Mouse (Mus musculus) limb, embryonic 12.5 days (tissue): Measurements from ENCODE around the gene Srcap. TPM values are rescaled to one million over a fixed set of nuclear protein-coding genes. Genes with fewer than 3 reads are reported as not detected.

Experiments
- ATAC-seq: fragments of 200-750 bp; cut with Nextera tagmentation; 2 replicates; pipeline ENCODE4 v1.8.0; 2017; ENCODE audit warnings: low read depth, moderate TSS enrichment; ENCODE audit not compliant: insufficient number of reproducible peaks, insufficient read depth, low FRiP score, low TSS enrichment
- H3K27ac ChIP-seq: fragments of 300-500 bp; sonication (generic); 2 replicates; pipeline ENCODE4 v1.5.1; 2016; ENCODE audit warnings: mild to moderate bottlenecking, moderate library complexity
- H3K27me3 ChIP-seq: fragments of 300-500 bp; sonication (generic); 2 replicates; pipeline ENCODE4 v1.6.1; 2016; ENCODE audit warnings: mild to moderate bottlenecking, moderate library complexity
- H3K36me3 ChIP-seq: fragments of 300-500 bp; sonication (generic); 2 replicates; pipeline ENCODE4 v1.6.1; 2016; ENCODE audit warnings: mild to moderate bottlenecking, moderate library complexity
- H3K4me1 ChIP-seq: fragments of 300-500 bp; sonication (generic); replicated peaks from 2 replicates; pipeline ENCODE4 v1.6.1; 2016
- H3K4me2 ChIP-seq: fragments of 300-500 bp; sonication (generic); 2 replicates; pipeline ENCODE4 v1.6.1; 2016; ENCODE audit warnings: mild to moderate bottlenecking, moderate library complexity
- H3K4me3 ChIP-seq: fragments of 300-500 bp; sonication (generic); replicated peaks from 2 replicates; pipeline ENCODE4 v1.5.1; 2016; ENCODE audit warnings: mild to moderate bottlenecking
- H3K9ac ChIP-seq: fragments of 300-500 bp; sonication (generic); replicated peaks from 2 replicates; pipeline ENCODE4 v1.6.1; 2016; ENCODE audit warnings: mild to moderate bottlenecking, moderate library complexity
- H3K9me3 ChIP-seq: fragments of 300-500 bp; sonication (generic); 2 replicates; pipeline ENCODE4 v1.6.1; 2016; ENCODE audit warnings: mild to moderate bottlenecking, moderate library complexity
- WGBS: fragments of 180-500 bp; shearing (Covaris S2); methylation state at CpG from one replicate; pipeline ENCODE4 v1.1.7; 2016; 5-methylcytosine and 5-hydroxymethylcytosine counted together
- polyA plus RNA-seq: library from polyadenylated mRNA; unstranded; fragments of >200 nt; fragmentation: Nextera tagmentation; extraction: Ambion mirVana; gene quantifications from 2 replicates; pipeline ENCODE4 v1.2.1, GENCODE M21; 2016

The Srcap gene
- polyA plus RNA-seq, 1 experiment from 2014 or later, result 79.4 TPM

GRCm38 (mm10) chr7:127585031-127585430, 73.2 kb downstream of the Srcap start:
- 87% methylated on average over 7 of the region's 7 CpGs for whole genome bisulfite sequencing
- peaks cover 18% of the 10 kb centered on the region for H3K4me1 ChIP-seq
- H3K27me3 ChIP-seq, result no peaks in the 10 kb centered on the region
- no peak overlapping the region for H3K4me2 ChIP-seq
- no peak overlapping the region for H3K9ac ChIP-seq
- no peak overlapping the region for H3K27ac ChIP-seq
- ATAC-seq, result no peak
- H3K36me3 ChIP-seq, result peaks cover 56% of the 10 kb centered on the region
- no peak overlapping the region for H3K4me3 ChIP-seq
- no peaks in the 10 kb centered on the region for H3K9me3 ChIP-seq

GRCm38 (mm10) chr7:127586149-127586548, 74.4 kb downstream of the Srcap start:
- ATAC-seq, result no peak
- H3K4me1 ChIP-seq, result peaks cover 18% of the 10 kb centered on the region
- no peaks in the 10 kb centered on the region for H3K9me3 ChIP-seq
- H3K9ac ChIP-seq, result no peak overlapping the region
- WGBS, result 92% methylated on average over 6 of the region's 6 CpGs
- no peak overlapping the region for H3K4me3 ChIP-seq
- H3K27ac ChIP-seq, result no peak overlapping the region
- H3K36me3 ChIP-seq, result peaks cover 55% of the 10 kb centered on the region
- H3K27me3 ChIP-seq, result no peaks in the 10 kb centered on the region
- no peak overlapping the region for H3K4me2 ChIP-seq

- H3K27ac ChIP-seq, result no peak overlapping the region
- H3K36me3 ChIP-seq, result peaks cover 55% of the 10 kb centered on the region
- no peaks in the 10 kb centered on the region for H3K9me3 ChIP-seq
- H3K4me1 ChIP-seq, result peaks cover 18% of the 10 kb centered on the region
- H3K27me3 ChIP-seq, result no peaks in the 10 kb centered on the region
- peak overlapping the region; percentile 90 for H3K4me2 ChIP-seq
- peak overlapping the region; percentile 84 for H3K4me3 ChIP-seq
- no peak for ATAC-seq
- 61% methylated on average over 5 of the region's 5 CpGs for WGBS
- peak overlapping the region; percentile 53 for H3K9ac ChIP-seq
Observed at GRCm38 (mm10) chr7:127587196-127587595, 75.4 kb downstream of the Srcap start.

- H3K27me3 ChIP-seq, result no peaks in the 10 kb centered on the region
- H3K36me3 ChIP-seq, result peaks cover 54% of the 10 kb centered on the region
- peak within 1 kb of the TSS; percentile 84 for H3K4me3 ChIP-seq
- H3K9me3 ChIP-seq, result no peaks in the 10 kb centered on the region
- H3K9ac ChIP-seq, result peak within 1 kb of the TSS; percentile 78
- ATAC-seq, result peak; percentile 97
- H3K27ac ChIP-seq, result peak within 1 kb of the TSS; percentile 83
- H3K4me1 ChIP-seq, result peaks cover 18% of the 10 kb centered on the region
- H3K4me2 ChIP-seq, result peak within 1 kb of the TSS; percentile 90
- under 1% methylated on average over 50 of the region's 50 CpGs for WGBS
Observed at GRCm38 (mm10) chr7:127588011-127588871, 76.5 kb downstream of the Srcap start, which contains the start of the genes Ccdc189 and Rnf40. TSS of gene Ccdc189 (minus strand) at chr7:127588595. TSS of gene Rnf40 (plus strand) at chr7:127588767.

- Histone ChIP-seq H3K27ac (peak overlapping the region; percentile 53; the same call in 1 of the 2 replicates), H3K4me3 (peak overlapping the region; percentile 84), H3K9me3 (no peaks in the 10 kb centered on the region), H3K4me1 (peaks cover 18% of the 10 kb centered on the region), H3K4me2 (peak overlapping the region; percentile 90), H3K27me3 (no peaks in the 10 kb centered on the region), H3K36me3 (peaks cover 54% of the 10 kb centered on the region), H3K9ac (peak overlapping the region; percentile 78)
- 5% methylated on average over 29 of the region's 29 CpGs for WGBS
- ATAC-seq, result no peak
Observed at GRCm38 (mm10) chr7:127588901-127589300, 77.1 kb downstream of the Srcap start.

GRCm38 (mm10) chr7:127589637-127590036, 77.9 kb downstream of the Srcap start:
- Histone ChIP-seq H3K9me3 (no peaks in the 10 kb centered on the region), H3K4me3 (peak overlapping the region; percentile 84), H3K27me3 (no peaks in the 10 kb centered on the region), H3K27ac (no peak overlapping the region), H3K36me3 (peaks cover 54% of the 10 kb centered on the region), H3K4me1 (peaks cover 18% of the 10 kb centered on the region), H3K4me2 (peak overlapping the region; percentile 90), H3K9ac (no peak overlapping the region)
- WGBS, result 91% methylated on average over 9 of the region's 9 CpGs
- ATAC-seq, result no peak

GRCm38 (mm10) chr7:127591108-127591507, 79.3 kb downstream of the Srcap start:
- no peak for ATAC-seq
- Histone ChIP-seq H3K36me3 (peaks cover 64% of the 10 kb centered on the region), H3K4me3 (no peak overlapping the region), H3K9ac (no peak overlapping the region), H3K4me2 (no peak overlapping the region), H3K27me3 (no peaks in the 10 kb centered on the region), H3K9me3 (no peaks in the 10 kb centered on the region), H3K4me1 (peaks cover 18% of the 10 kb centered on the region), H3K27ac (no peak overlapping the region)
- WGBS, result 93% methylated on average over 10 of the region's 10 CpGs

- no peak for ATAC-seq
- H3K36me3 ChIP-seq, result peaks cover 79% of the 10 kb centered on the region
- peaks cover 9% of the 10 kb centered on the region for H3K4me1 ChIP-seq
- no peaks in the 10 kb centered on the region for H3K9me3 ChIP-seq
- H3K27me3 ChIP-seq, result no peaks in the 10 kb centered on the region
- no peak overlapping the region for H3K27ac ChIP-seq
- H3K4me3 ChIP-seq, result no peak overlapping the region
- WGBS, result 91% methylated on average over 14 of the region's 14 CpGs
- no peak overlapping the region for H3K9ac ChIP-seq
- no peak overlapping the region for H3K4me2 ChIP-seq
Observed at GRCm38 (mm10) chr7:127592575-127592974, 80.8 kb downstream of the Srcap start.

- Histone ChIP-seq H3K4me3 (no peak overlapping the region), H3K4me1 (no peaks in the 10 kb centered on the region), H3K9me3 (no peaks in the 10 kb centered on the region), H3K27ac (no peak overlapping the region), H3K27me3 (no peaks in the 10 kb centered on the region), H3K9ac (no peak overlapping the region), H3K4me2 (no peak overlapping the region), H3K36me3 (peaks cover 99% of the 10 kb centered on the region)
- WGBS, result 94% methylated on average over 17 of the region's 17 CpGs
- no peak for ATAC-seq
Observed at GRCm38 (mm10) chr7:127596747-127597146, 85.0 kb downstream of the Srcap start.

GRCm38 (mm10) chr7:127600612-127601011, 88.8 kb downstream of the Srcap start:
- WGBS, result 96% methylated on average over 7 of the region's 7 CpGs
- no peak for ATAC-seq
- Histone ChIP-seq H3K9ac (no peak overlapping the region), H3K4me1 (no peaks in the 10 kb centered on the region), H3K27me3 (no peaks in the 10 kb centered on the region), H3K4me2 (no peak overlapping the region), H3K27ac (no peak overlapping the region), H3K9me3 (no peaks in the 10 kb centered on the region), H3K4me3 (no peak overlapping the region), H3K36me3 (peaks cover 95% of the 10 kb centered on the region)

GRCm38 (mm10) chr7:127601735-127602134, 90.0 kb downstream of the Srcap start:
- H3K4me2 ChIP-seq, result no peak overlapping the region
- H3K27ac ChIP-seq, result no peak overlapping the region
- no peaks in the 10 kb centered on the region for H3K4me1 ChIP-seq
- H3K36me3 ChIP-seq, result peaks cover 95% of the 10 kb centered on the region
- no peak overlapping the region for H3K4me3 ChIP-seq
- ATAC-seq, result no peak
- H3K27me3 ChIP-seq, result no peaks in the 10 kb centered on the region
- 89% methylated on average over 4 of the region's 4 CpGs for WGBS
- H3K9ac ChIP-seq, result no peak overlapping the region
- H3K9me3 ChIP-seq, result no peaks in the 10 kb centered on the region
